Mouse (Mus musculus) c-Kit-positive CD71-negative TER-119-negative erythroid progenitor cells, embryonic 14.5 days (primary cell): ENCODE results near the gene Slc4a1.
"Not testable (repeated sequence)": the region's sequence is repeated elsewhere in the genome, so short reads cannot be mapped to it uniquely, and the experiment has no call there.

Experiments
- DNase-seq: peaks from one replicate; pipeline ENCODE4 v3.0.0-alpha.2; 2013; ENCODE audit warnings: low read depth

Slc4a1 gene

GRCm38 (mm10) chr11:102398007-102398825 is 32.2 kb upstream of the Slc4a1 start:
- DNase-seq: no peak

DNA sequence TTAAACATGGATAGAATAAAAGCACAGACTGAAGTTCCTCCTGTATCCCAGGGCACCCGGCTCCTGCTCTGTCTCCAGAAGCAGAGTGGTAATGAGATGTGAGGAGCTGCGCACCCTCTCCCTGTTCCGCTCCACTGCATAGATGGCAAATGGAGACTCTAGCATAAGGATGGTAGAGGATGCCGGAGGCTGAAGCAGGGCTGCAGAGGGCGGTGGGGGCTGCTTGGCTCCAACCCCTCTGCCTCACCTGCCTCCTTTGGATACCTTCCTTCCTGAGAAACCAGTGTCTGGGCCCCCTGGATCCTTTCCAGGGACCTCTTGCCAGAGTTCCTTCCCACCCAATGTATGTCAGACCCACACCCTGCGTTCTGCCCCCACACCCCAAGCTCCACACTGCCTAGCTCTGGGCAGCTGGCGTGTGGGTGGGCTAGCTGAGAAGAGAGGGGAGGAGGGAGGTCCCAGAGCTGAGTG is 30.7 kb upstream of the Slc4a1 start:
- no peak for DNase-seq

- no peak for DNase-seq
These were observed 30.3 kb upstream of the Slc4a1 start for GRCm38 (mm10) chr11:102396263-102396662.

DNA sequence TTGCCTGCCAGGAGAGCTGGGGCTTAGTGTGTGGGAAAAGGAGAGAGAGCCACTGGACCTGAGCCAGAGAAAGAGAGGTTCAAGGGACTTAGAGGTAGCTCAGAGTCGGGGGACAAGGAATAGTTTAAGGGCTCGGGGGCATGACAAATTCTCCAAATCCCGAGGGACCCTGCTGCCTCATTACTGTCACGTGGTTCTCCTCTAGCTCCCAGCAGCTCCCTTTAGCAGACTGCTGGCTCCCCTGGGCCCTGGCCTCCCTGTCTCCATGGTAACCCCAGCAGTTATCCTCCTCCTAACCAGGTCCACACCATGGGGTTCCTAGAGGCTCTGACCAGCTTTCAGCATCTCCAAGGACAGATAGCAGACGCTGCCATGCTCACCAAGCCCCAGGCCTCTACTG is 29.2 kb upstream of the Slc4a1 start:
- DNase-seq: no peak

DNA sequence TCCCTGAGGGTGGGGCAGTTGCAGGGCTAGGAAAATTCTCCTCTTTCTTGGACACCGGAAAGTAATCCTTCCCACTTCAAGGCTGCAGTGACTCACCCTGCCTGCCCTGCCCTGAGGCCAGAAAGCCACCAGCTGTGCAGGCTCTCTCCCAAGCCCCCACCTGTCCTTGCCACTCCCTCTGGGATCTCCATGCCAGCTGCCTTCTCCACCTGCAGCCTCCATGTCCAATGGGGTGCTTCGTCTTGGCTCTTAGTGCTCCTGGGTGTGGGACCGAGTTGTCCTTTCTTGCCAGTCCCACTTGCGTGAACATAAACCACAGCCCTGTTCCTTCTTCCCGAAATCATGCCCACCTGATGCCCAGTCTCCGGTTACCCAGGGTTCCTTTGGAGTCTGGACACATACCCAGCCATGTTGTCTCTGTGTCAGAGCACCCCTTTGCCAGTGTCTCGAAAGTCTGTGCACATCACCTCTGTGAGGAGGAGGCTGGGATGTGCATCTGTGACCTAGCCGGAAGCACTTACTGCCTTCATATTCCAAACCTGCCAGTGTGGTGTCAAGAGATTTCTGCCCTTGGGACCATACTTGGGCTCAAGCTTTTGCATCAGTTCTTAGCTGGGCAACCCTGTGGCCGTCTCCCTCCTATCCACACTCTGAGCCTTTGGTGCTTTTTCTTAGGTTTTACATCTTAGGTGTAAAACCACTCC is 28.6 kb upstream of the Slc4a1 start:
- no peak for DNase-seq

DNA sequence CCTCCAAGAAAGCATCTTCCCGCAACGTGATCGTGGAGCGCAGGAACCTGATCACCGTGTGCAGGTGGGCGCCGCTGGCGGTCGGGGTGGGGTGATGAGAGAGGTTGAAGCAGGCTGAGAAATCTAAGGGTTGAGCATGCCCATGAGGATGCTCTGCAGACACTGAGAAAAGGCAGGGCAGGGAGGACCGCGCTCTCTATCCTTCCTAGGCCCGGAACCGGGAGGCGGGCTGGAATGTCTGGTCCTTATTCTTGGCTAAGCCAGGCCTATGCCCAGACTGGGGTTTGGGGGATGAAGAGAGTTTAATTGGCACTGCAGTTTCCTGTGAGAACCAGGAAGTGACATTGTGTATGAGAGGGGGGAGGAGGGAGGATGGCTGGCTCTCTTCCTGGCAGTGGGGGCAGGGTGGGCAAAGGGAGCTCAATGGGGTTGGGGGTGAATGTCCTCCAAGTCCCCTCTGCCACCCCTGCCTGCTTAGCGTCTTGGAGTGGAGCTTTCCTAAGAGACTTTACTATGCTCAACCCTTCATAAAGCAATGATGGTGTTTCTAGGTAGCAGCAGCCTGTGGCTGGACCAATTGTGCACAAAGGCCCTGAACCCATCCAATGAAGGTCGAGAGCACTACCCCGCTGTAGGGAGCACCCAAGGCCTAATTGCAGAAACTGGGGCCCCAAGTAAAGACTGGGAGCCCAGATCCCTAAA is 27.9 kb upstream of the Slc4a1 start:
- no peak for DNase-seq

DNA sequence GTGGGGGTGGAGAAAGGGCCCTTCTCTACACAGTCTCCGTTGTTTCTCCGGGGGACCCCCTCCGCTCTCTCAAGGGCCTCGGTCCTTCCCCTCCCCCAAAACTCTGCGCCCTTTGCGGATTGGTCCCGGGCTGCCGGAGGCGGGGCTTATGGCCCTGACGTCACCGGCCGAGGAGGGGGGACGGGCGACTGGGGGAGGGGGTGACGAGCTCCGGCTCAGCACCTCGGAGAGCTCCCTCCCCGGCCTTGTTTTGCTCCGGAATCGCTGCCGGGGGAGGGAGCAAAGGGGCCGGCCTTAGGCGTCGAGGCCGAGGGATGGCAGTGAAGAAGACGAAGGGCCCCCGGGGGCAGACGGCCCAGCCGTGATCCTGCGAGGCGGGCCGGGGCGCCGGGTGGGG is 27.2 kb upstream of the Slc4a1 start, which contains the start of gene Rundc3a:
Gene Rundc3a (plus strand): TSS at position 166 of the 397 bp plus-strand sequence.
- peak; percentile 61 for DNase-seq

DNA sequence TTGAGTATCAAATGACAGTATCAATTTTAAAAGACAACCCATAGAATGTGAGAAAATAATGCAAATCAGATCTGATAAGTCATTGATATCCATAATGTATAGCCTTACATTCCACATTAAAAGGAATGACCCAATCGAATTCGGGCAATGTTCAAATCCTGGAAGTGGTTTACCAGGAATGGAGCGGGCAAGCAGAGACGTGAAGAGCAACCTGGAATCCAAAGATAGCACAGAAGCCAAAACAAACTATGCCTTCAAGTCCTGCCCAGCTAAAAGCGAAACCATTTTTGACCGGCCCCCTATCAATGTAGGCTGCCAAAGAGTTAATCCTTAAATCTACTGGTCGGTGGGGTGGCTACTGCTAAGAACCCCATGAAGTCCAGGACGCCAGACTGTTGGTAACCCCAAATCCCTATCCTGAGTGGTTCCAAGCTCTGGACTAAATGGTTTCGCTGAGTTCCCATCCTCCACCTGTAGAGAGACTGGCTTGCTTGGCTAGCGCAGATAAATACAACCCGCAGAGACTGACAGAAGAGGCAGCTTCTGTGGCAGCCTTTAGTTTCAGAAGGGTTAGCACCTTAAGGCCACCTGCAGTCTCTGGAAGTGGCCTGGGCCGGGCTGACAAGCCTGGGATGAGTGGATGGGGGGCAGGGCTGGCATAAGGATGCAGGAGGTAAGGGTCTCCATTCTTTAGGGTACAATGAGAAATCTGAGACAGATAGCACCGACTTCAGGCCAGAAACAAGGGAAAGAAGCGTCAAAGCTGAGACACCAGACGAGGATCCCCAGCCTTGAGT is 26.6 kb upstream of the Slc4a1 start:
- DNase-seq: no peak

GRCm38 (mm10) chr11:102389436-102389835 is 23.4 kb upstream of the Slc4a1 start:
- DNase-seq: not testable (repeated sequence)

- no peak for DNase-seq
These were observed 20.1 kb upstream of the Slc4a1 start for GRCm38 (mm10) chr11:102386121-102386520.

- DNase-seq: no peak
These were observed 19.1 kb upstream of the Slc4a1 start for GRCm38 (mm10) chr11:102385075-102385474.

DNA sequence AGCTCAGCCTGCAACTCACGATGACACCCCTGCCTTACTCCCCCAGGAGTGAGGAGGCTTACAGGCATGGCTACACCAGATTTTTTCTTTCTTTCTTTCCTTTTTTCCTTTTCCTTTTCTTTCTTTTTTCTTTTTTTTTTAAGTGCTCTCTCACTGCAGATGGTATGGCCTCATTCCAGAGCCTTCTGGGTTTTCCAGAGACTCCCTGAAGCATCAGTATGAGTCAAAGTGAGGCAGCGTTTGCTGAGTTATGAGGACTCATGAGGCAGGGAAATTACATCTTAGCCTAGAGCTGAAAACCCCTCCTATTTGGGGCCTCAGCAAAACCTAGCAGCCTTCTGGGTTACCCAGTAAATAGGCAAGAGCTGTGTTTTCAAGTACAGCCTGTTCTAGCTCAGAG is 18.4 kb upstream of the Slc4a1 start:
- DNase-seq: no peak

DNA sequence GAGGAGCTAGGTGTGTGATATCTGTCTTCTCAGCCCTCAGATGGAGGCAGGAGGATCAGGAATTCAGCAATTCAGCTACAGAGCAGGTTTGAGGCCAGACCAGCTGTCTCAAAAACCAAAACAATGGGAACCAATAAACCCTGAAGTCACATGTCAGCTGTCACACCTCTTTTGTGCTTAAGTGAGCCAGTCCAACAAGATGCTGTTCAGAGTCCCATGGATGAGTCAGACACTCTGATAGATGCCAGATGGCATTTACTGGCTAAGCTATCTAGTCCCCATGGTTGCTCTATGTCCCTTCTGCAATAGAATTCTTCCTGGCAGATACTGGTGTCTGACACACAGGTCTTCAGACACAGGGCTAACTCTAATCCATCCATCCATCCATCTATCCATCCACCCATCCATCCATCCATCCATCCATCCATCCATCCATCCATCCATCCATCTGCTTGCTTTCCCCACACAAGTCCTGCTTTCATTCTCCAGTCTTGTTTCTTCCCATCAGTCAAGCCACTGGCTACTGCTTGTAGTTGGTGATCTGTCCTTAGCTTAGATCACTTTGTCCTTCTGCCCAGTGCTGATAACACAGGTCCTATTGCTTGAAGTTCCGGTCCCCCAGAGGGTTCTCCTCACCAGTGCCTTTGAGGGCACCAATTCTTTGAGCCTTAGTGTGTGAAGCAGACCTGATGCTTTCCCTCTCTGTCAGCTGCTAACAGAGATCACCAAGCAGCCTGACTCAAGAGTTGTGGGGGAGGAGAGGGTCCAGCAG is 17.5 kb upstream of the Slc4a1 start:
- no peak for DNase-seq

GRCm38 (mm10) chr11:102382794-102383193 is 16.8 kb upstream of the Slc4a1 start:
- no peak for DNase-seq

DNA sequence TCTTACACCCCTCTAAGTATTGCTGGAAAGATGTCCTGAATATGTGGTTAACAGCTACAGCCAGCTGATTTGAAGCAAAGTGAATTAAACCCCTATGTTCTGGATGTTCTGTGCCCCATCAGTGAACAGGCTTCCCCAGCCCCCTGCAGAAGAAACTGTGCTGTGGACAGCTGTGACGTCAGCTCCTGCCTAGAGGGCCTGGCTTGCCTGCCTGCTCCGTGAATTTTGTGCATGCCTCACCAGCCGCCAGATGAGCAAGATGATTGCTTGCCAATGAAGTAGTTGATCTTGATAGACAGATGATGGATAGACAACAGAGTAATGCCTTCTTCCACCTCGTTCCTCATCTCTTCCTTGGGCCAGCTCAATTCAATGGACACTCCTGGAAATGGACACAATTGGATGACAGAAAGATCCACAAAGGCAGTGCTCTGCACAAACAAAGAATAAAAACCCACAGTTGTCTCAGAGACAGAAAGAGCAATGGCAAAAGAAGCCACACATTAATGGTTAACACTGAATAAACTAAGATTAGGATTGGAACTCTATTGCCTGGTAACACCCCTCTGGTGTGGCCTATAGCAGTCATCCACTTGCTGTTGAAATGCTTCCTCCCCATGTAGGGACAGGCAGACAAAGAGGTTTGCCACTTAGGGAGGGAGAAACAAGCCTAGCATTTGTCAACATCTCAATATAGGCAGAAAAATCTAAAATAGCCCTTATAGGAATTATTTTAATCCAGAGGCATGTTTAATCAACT is 15.5 kb upstream of the Slc4a1 start:
- no peak for DNase-seq

DNA sequence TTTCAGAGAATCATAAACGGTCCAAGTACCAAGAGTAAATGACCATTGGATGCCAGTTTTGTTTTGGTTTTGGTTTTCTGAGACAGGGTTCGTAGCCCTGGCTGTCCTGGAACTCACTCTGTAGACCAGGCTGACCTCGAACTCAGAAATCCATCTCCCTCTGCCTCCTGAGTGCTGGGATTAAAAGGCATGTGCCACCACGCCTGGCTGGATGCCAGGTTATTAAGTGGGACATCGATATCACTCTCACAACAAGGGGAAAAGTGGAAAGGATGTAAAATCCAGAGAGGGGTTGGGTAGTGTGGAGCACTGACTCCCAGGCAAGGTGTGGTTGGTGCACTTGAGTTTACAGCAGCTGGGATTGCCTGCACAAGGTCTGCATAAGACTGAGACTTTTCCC is 14.1 kb upstream of the Slc4a1 start:
- DNase-seq: no peak

DNA sequence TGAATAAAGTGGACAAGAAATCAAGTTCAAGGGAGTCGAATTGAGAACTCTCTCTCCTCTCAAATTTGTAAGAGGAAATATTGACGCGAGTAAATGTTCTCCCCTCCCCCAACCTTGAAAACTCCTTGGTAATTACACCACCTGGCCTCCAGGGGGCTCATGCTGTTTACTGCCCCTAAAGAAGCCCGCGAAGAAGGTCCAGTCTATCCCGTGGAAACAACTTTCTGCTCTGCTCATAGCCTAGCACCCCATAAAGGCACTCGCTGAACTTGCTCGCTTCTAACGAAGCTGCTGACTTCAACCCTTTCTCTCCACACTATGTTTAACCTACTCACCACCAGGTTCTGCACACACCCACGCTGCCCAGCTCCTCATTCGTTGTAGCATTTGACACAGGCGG is 11.2 kb upstream of the Slc4a1 start:
- no peak for DNase-seq

- no peak for DNase-seq
These were observed 10.3 kb upstream of the Slc4a1 start for GRCm38 (mm10) chr11:102376196-102376835.
